Mouse (Mus musculus): ENCODE data around the gene Ugt1a2. TPM values are rescaled to one million over a fixed set of nuclear protein-coding genes. Genes with fewer than 3 reads are reported as not detected.

Ugt1a2 gene
- total and polyA plus RNA-seq, 3 experiments = 0.05 TPM; not detected in 2

- no peaks in the 10 kb centered on the region for H3K9me3 ChIP-seq (replicated peaks)
- H3K36me3 ChIP-seq (replicated peaks) = no peaks in the 10 kb centered on the region
- peaks cover 6% of the 10 kb centered on the region; the same call in 1 of the 2 replicates for H3K27me3 ChIP-seq (ENCODE audit: insufficient read depth, low read length)
- no peak for DNase-seq (ENCODE audit: low spot score)
- TF ChIP-seq POLR2AphosphoS5 (IDR thresholded peaks at IDR 0.05; ENCODE audit: insufficient replicate concordance, low read depth, low read length) (0 out of 2 replicates have a peak, but pooled peaks have one; percentile 24), CTCF (IDR thresholded peaks at IDR 0.05; ENCODE audit: low read depth, low read length) (no peak)
- ATAC-seq (ENCODE audit: extremely low read depth, insufficient number of reproducible peaks, low FRiP score, poor library complexity, severe bottlenecking) = no peak
- no peaks in the 10 kb centered on the region for H3K4me1 ChIP-seq (ENCODE audit: insufficient read depth, low read depth, low read length)
- no peak overlapping the region for H3K4me3 ChIP-seq (ENCODE audit: low read depth, low read length)
These were observed 30.0 kb downstream of the Ugt1a2 start for GRCm38 (mm10) chr1:88230421-88230820.

- no peak for DNase-seq (ENCODE audit: low spot score)
- no peak for ATAC-seq (ENCODE audit: extremely low read depth, insufficient number of reproducible peaks, low FRiP score, poor library complexity, severe bottlenecking)
- no peak for TF ChIP-seq CTCF (IDR thresholded peaks at IDR 0.05; ENCODE audit: low read depth, low read length)
- no peak for TF ChIP-seq GATA2 (IDR thresholded peaks at IDR 0.05; ENCODE audit: borderline replicate concordance, low read depth, low read length)
- TF ChIP-seq TAL1 (conservative IDR thresholded peaks at IDR 0.05; ENCODE audit: low read depth, low read length) = no peak
- no peak for TF ChIP-seq GATA1 (IDR thresholded peaks at IDR 0.05; ENCODE audit: borderline replicate concordance, low read length)
- no peak for TF ChIP-seq POLR2AphosphoS5 (IDR thresholded peaks at IDR 0.05; ENCODE audit: insufficient replicate concordance, low read depth, low read length)
- peaks cover 6% of the 10 kb centered on the region; the same call in 1 of the 2 replicates for H3K27me3 ChIP-seq (ENCODE audit: insufficient read depth, low read length)
- no peak overlapping the region for H3K4me3 ChIP-seq (ENCODE audit: low read depth, low read length)
- no peaks in the 10 kb centered on the region for H3K9me3 ChIP-seq (replicated peaks)
- H3K36me3 ChIP-seq (replicated peaks) = no peaks in the 10 kb centered on the region
- H3K4me1 ChIP-seq (ENCODE audit: insufficient read depth, low read depth, low read length) = no peaks in the 10 kb centered on the region
These were observed 30.8 kb downstream of the Ugt1a2 start for GRCm38 (mm10) chr1:88230981-88231802.

GRCm38 (mm10) chr1:88231803-88232499 lies 31.6 kb downstream of the Ugt1a2 start:
- ATAC-seq (ENCODE audit: extremely low read depth, insufficient number of reproducible peaks, low FRiP score, poor library complexity, severe bottlenecking) (no peak), DNase-seq (ENCODE audit: low spot score) (no peak)
- H3K27me3 ChIP-seq (ENCODE audit: insufficient read depth, low read length) = peaks cover 6% of the 10 kb centered on the region; the same call in 1 of the 2 replicates
- H3K36me3 ChIP-seq (replicated peaks) = no peaks in the 10 kb centered on the region
- H3K4me3 ChIP-seq (ENCODE audit: low read depth, low read length) = no peak overlapping the region
- no peaks in the 10 kb centered on the region for H3K9me3 ChIP-seq (replicated peaks)
- no peak for TF ChIP-seq CTCF (IDR thresholded peaks at IDR 0.05; ENCODE audit: low read depth, low read length)
- no peak for TF ChIP-seq GATA2 (IDR thresholded peaks at IDR 0.05; ENCODE audit: borderline replicate concordance, low read depth, low read length)
- no peak for TF ChIP-seq TAL1 (conservative IDR thresholded peaks at IDR 0.05; ENCODE audit: low read depth, low read length)
- no peak for TF ChIP-seq POLR2AphosphoS5 (IDR thresholded peaks at IDR 0.05; ENCODE audit: insufficient replicate concordance, low read depth, low read length)
- TF ChIP-seq GATA1 (IDR thresholded peaks at IDR 0.05; ENCODE audit: borderline replicate concordance, low read length) = no peak
- no peaks in the 10 kb centered on the region for H3K4me1 ChIP-seq (ENCODE audit: insufficient read depth, low read depth, low read length)

- no peak for TF ChIP-seq POLR2AphosphoS5 (IDR thresholded peaks at IDR 0.05; ENCODE audit: insufficient replicate concordance, low read depth, low read length)
- TF ChIP-seq GATA1 (IDR thresholded peaks at IDR 0.05; ENCODE audit: borderline replicate concordance, low read length) = no peak
- TF ChIP-seq TAL1 (conservative IDR thresholded peaks at IDR 0.05; ENCODE audit: low read depth, low read length) = no peak
- no peak for TF ChIP-seq CTCF (IDR thresholded peaks at IDR 0.05; ENCODE audit: low read depth, low read length)
- no peak for TF ChIP-seq GATA2 (IDR thresholded peaks at IDR 0.05; ENCODE audit: borderline replicate concordance, low read depth, low read length)
- Histone ChIP-seq H3K4me1 (ENCODE audit: insufficient read depth, low read depth, low read length) (no peaks in the 10 kb centered on the region), H3K36me3 (replicated peaks) (no peaks in the 10 kb centered on the region), H3K4me3 (ENCODE audit: low read depth, low read length) (no peak overlapping the region), H3K27me3 (ENCODE audit: insufficient read depth, low read length) (peaks cover 9% of the 10 kb centered on the region; the same call in 1 of the 2 replicates), H3K9me3 (replicated peaks) (no peaks in the 10 kb centered on the region)
- DNase-seq (ENCODE audit: low spot score) = no peak
- ATAC-seq (ENCODE audit: extremely low read depth, insufficient number of reproducible peaks, low FRiP score, poor library complexity, severe bottlenecking) = no peak
These were observed 32.4 kb downstream of the Ugt1a2 start for GRCm38 (mm10) chr1:88232664-88233380.

GRCm38 (mm10) chr1:88233421-88234247 lies 33.2 kb downstream of the Ugt1a2 start:
- DNase-seq (ENCODE audit: low spot score) (no peak), ATAC-seq (ENCODE audit: extremely low read depth, insufficient number of reproducible peaks, low FRiP score, poor library complexity, severe bottlenecking) (no peak)
- H3K4me1 ChIP-seq (ENCODE audit: insufficient read depth, low read depth, low read length) = no peaks in the 10 kb centered on the region
- H3K4me3 ChIP-seq (ENCODE audit: low read depth, low read length) = no peak overlapping the region
- peaks cover 2% of the 10 kb centered on the region; the same call in 1 of the 2 replicates for H3K9me3 ChIP-seq (replicated peaks)
- H3K27me3 ChIP-seq (ENCODE audit: insufficient read depth, low read length) = peaks cover 9% of the 10 kb centered on the region; the same call in 1 of the 2 replicates
- no peaks in the 10 kb centered on the region for H3K36me3 ChIP-seq (replicated peaks)
- TF ChIP-seq TAL1 (conservative IDR thresholded peaks at IDR 0.05; ENCODE audit: low read depth, low read length) (no peak), GATA1 (IDR thresholded peaks at IDR 0.05; ENCODE audit: borderline replicate concordance, low read length) (no peak), POLR2AphosphoS5 (IDR thresholded peaks at IDR 0.05; ENCODE audit: insufficient replicate concordance, low read depth, low read length) (no peak), GATA2 (IDR thresholded peaks at IDR 0.05; ENCODE audit: borderline replicate concordance, low read depth, low read length) (no peak), CTCF (IDR thresholded peaks at IDR 0.05; ENCODE audit: low read depth, low read length) (no peak)

Measured in G1E (cell line).